Mouse (Mus musculus) liver, embryonic 13.5 days (tissue): ENCODE measurements at regions not wholly inside any gene's neighbourhood (a gene's known extent, or its start where the extent isn't known, plus 50 kb on each side); places are given as distances from the start of the nearest gene placed in this dataset.

ENCODE experiments used
- ATAC-seq: fragments of 200-750 bp; cut with Nextera tagmentation; 2 replicates; pipeline ENCODE4 v1.8.0; 2017; ENCODE audit warnings: low read depth, mild to moderate bottlenecking, moderate number of reproducible peaks, moderate library complexity
- DNase-seq: peaks from one replicate; pipeline ENCODE4 v3.0.0; 2022
- H3K27ac ChIP-seq: fragments of 300-500 bp; sonication (generic); 2 replicates; pipeline ENCODE4 v1.5.1; 2015; ENCODE audit warnings: moderate library complexity, mild to moderate bottlenecking, inconsistent platforms
- H3K27me3 ChIP-seq: fragments of 300-500 bp; sonication (generic); 2 replicates; pipeline ENCODE4 v1.6.1; 2015; ENCODE audit warnings: mild to moderate bottlenecking, inconsistent platforms
- H3K36me3 ChIP-seq: fragments of 300-500 bp; sonication (generic); 2 replicates; pipeline ENCODE4 v1.6.1; 2015; ENCODE audit warnings: mild to moderate bottlenecking, inconsistent platforms
- H3K4me1 ChIP-seq: fragments of 300-500 bp; sonication (generic); replicated peaks from 2 replicates; pipeline ENCODE4 v1.6.1; 2015; ENCODE audit warnings: inconsistent platforms
- H3K4me2 ChIP-seq: fragments of 300-500 bp; sonication (generic); 2 replicates; pipeline ENCODE4 v1.6.1; 2015; ENCODE audit warnings: inconsistent platforms, mild to moderate bottlenecking, moderate library complexity
- H3K4me3 ChIP-seq: fragments of 300-500 bp; sonication (generic); replicated peaks from 2 replicates; pipeline ENCODE4 v1.5.1; 2015; ENCODE audit warnings: mild to moderate bottlenecking, inconsistent platforms
- H3K9ac ChIP-seq: fragments of 300-500 bp; sonication (generic); 2 replicates; pipeline ENCODE4 v1.6.1; 2015; ENCODE audit warnings: mild to moderate bottlenecking, inconsistent platforms
- H3K9me3 ChIP-seq: fragments of 300-500 bp; sonication (generic); replicated peaks from 2 replicates; pipeline ENCODE4 v1.6.1; 2016; ENCODE audit warnings: inconsistent platforms
- WGBS: fragments of 180-500 bp; shearing (Covaris S2); methylation state at CpG from one replicate; pipeline ENCODE4 v1.1.7; 2015; ENCODE audit not compliant: insufficient replicate concordance; 5-methylcytosine and 5-hydroxymethylcytosine counted together

DNA sequence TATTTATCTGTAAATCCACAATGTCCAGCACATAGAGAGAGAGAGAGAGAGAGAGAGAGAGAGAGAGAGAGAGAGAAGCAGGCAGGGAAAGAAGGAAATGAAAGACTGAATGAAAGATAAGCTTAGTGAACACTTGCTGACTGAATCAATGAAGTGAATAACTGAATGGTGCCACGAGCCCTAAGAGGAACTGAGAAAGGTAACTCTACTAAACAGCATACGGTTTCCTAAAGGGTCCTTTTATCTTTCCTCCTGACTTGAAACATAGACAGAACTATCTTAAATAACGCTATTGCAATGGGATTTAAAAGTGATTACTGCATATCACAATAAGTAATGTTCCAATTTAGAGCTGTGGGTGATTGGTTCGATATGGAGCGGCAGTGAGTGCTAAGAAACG lies 121.0 kb downstream of the Rbm26 start:
- Histone ChIP-seq H3K9me3 (no peaks in the 10 kb centered on the region), H3K9ac (no peak overlapping the region), H3K4me3 (no peak overlapping the region), H3K27me3 (no peaks in the 10 kb centered on the region), H3K27ac (no peak overlapping the region), H3K4me1 (no peaks in the 10 kb centered on the region), H3K4me2 (no peak overlapping the region), H3K36me3 (no peaks in the 10 kb centered on the region)
- ATAC-seq: no peak
- 58% methylated on average over 6 of the region's 6 CpGs for WGBS
- no peak for DNase-seq

DNA sequence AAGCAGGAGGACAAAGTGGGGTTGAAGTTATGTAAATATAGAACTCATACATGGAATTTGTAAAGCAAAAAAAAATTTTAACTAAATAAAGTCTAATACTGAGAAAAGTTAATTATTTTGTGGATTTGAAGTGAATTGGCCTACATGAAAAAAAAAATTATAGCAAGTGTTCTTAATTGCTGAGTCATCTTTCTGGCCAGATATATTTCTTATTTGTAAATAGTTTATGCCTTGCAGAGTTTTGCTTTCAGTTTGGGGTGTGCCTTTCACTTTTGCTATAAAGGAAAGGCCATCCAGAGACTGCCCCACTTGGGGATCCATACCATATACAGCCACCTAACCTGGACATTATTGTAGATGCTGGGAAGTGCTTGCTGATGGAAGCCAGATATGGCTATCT lies 138.3 kb downstream of the Rbm26 start:
- H3K36me3 ChIP-seq: no peaks in the 10 kb centered on the region
- H3K27me3 ChIP-seq: no peaks in the 10 kb centered on the region

DNA sequence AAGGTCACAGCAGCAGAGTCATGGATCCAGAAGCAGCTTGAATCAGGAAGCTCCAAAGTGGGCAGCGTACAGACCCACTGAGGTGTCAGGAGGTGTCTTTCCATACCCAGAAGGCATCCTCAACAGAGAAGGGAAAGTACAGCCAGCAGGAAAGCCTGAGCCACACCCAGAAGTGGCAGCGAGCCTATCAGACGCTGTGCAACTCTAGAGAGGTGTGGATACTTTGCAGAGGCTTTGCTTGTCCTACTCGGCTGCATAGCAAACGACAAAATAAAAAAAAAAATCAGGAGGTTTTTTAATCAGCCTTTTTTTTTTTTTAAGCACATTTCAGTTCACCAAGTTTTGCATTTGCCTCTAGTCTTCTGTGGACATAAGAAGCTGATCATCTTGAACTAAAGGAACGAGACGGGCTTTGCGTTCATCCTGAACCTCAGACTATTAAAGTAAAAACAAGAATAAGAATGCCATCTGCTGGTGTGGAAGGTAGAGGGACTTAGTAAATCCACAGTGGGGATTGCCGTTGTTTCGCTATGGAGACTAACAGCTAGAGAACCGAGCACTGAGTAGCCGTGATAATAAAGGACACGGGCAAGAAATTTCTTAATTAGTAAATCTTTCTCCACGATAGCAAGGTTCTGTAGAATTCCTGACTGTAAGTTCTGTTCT lies 142.3 kb downstream of the Rbm26 start:
- no peak overlapping the region for H3K27ac ChIP-seq
- H3K9me3 ChIP-seq: no peaks in the 10 kb centered on the region
- no peak overlapping the region for H3K4me3 ChIP-seq
- 42% methylated on average over 14 of the region's 14 CpGs for WGBS
- no peaks in the 10 kb centered on the region for H3K27me3 ChIP-seq
- no peak for DNase-seq
- H3K36me3 ChIP-seq: no peaks in the 10 kb centered on the region
- H3K4me1 ChIP-seq: no peaks in the 10 kb centered on the region
- H3K9ac ChIP-seq: no peak overlapping the region
- no peak overlapping the region for H3K4me2 ChIP-seq
- no peak for ATAC-seq

More for the DNA sequence above, 138.3 kb downstream of the Rbm26 start:
- H3K9me3 ChIP-seq: no peaks in the 10 kb centered on the region
- no peak for DNase-seq
- H3K4me1 ChIP-seq: no peaks in the 10 kb centered on the region
- H3K4me2 ChIP-seq: no peak overlapping the region
- ATAC-seq: no peak
- no peak overlapping the region for H3K9ac ChIP-seq
- H3K4me3 ChIP-seq: no peak overlapping the region
- no peak overlapping the region for H3K27ac ChIP-seq

DNA sequence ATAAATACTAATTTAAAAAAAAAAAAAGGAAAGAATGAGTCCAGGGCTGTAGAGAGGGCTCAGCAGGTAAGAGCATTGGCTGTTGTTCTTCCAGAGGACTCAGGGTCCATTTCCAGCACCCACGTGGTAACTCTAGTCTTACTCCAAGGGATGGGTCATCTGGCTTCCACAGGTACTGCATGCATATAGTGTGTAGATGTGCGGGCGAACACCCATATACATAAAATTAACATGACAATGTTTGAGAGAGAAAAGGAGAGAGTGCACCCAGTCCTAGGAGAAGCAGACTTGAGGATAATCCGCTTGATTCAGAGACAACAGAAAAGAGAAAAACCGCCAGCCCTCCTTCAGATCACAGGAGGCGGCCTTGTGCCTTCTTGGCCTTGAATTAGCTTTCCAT lies 157.2 kb downstream of the Rbm26 start:
- Histone ChIP-seq H3K4me1 (no peaks in the 10 kb centered on the region), H3K4me2 (no peak overlapping the region), H3K27me3 (no peaks in the 10 kb centered on the region), H3K9ac (no peak overlapping the region), H3K4me3 (no peak overlapping the region), H3K27ac (no peak overlapping the region), H3K36me3 (no peaks in the 10 kb centered on the region), H3K9me3 (no peaks in the 10 kb centered on the region)
- WGBS: 64% methylated on average over 6 of the region's 6 CpGs
- no peak for ATAC-seq
- DNase-seq: no peak

DNA sequence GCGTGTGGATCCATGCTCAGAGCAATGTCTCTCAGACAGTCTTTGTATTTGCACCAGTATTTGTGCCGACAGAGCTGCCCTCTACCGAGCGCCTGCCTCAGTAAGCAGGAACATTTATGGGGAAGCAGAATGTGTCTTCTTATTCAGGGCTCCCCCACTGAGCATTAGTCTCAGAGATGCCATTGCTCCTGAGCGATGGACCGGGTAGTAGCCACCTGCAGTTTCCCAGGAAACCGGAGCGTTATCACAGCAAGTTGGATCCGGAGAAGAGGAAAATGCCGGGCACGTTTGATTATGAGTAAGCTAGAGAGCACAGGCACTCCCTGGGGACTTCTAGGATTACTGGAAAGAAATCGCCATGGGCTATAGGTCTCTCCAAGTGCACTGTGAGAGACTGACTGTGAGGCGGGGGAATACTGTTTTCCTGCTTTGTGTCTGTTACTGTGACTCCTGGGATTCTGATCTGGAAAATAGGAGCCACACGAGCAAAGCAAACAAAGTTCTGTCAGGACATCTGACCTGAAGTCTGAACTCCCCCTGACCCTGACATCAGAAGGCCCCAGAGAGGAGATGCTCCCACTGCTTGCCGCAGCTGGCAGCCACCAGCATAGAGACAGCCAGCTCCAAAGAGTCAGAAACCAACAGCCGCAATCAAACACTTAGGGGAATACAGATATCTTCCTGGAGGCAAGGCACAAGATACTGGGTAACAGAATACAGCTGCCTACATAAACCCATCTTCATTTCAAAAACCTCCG lies 160.9 kb downstream of the Rbm26 start:
- DNase-seq (no peak), ATAC-seq (no peak)
- H3K9me3 ChIP-seq: no peaks in the 10 kb centered on the region
- no peak overlapping the region for H3K27ac ChIP-seq
- H3K4me3 ChIP-seq: no peak overlapping the region
- H3K4me2 ChIP-seq: no peak overlapping the region
- no peaks in the 10 kb centered on the region for H3K4me1 ChIP-seq
- H3K9ac ChIP-seq: no peak overlapping the region
- no peaks in the 10 kb centered on the region for H3K27me3 ChIP-seq
- 70% methylated on average over 17 of the region's 17 CpGs for WGBS
- no peaks in the 10 kb centered on the region for H3K36me3 ChIP-seq

DNA sequence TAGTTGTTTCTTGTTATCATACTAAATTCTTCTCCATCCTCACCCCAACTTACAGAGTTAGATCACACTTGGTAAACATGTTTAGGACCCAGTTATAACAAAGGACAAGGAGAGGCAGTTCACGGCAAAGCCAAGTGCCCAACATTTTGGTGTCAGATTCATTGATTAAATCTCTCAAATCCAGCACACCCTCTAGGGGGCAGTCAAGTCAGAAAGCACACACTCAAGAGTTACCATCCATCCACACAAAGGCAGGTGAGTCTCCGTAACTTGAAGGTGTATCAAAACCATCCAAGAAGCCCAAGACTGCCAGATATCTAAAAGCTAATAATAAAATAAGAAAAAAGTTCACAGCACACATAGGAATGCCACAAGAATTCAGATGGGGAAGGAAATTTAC lies 161.8 kb downstream of the Rbm26 start:
- 66% methylated on average over 2 of the region's 2 CpGs for WGBS
- Histone ChIP-seq H3K27me3 (no peaks in the 10 kb centered on the region), H3K9ac (no peak overlapping the region), H3K4me3 (no peak overlapping the region), H3K36me3 (no peaks in the 10 kb centered on the region), H3K4me1 (no peaks in the 10 kb centered on the region), H3K9me3 (no peaks in the 10 kb centered on the region), H3K27ac (no peak overlapping the region), H3K4me2 (no peak overlapping the region)
- ATAC-seq (no peak), DNase-seq (no peak)

DNA sequence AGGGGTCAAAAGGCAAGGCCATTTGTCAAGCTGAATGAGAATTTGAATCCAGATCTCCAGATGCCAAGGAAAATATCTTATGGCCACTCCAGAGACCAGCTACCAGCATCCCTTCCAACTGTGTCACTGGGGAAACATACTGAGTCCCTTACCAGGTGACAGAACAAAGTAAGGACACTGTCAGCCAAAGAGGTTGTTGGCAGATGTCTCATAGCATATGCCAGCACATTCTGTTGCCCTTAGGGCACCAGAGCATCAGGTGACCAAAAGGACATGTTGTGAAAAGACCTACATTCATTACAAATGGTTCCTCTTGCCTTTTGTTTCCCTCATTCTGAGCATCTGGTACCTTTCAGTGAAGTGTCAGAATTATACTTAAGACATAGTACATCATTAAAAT lies 166.4 kb downstream of the Rbm26 start:
- no peaks in the 10 kb centered on the region for H3K9me3 ChIP-seq
- no peak overlapping the region for H3K27ac ChIP-seq
- no peak overlapping the region for H3K4me3 ChIP-seq
- DNase-seq: no peak
- H3K9ac ChIP-seq: no peak overlapping the region
- no peaks in the 10 kb centered on the region for H3K36me3 ChIP-seq
- no peaks in the 10 kb centered on the region for H3K4me1 ChIP-seq
- ATAC-seq: no peak
- no peaks in the 10 kb centered on the region for H3K27me3 ChIP-seq
- H3K4me2 ChIP-seq: no peak overlapping the region

DNA sequence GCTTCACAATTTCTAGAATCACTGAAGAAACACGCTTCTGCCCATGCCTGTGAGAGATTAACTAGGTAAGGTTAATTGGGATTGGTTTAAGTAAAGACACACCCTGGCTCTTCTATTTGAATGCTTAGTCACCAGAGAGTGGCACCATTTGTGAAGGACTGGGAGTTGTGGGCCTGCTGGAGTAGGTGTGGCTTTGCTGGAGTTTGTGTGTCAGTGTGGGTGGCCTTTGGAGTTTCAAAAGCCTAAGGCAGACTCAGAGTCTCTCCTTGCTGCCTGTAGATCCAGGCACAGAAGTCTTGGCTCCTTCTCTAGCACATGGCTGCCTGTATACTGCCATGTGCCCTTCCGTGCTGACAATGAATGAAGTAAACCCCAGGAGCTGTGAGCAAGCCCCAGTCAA lies 168.8 kb downstream of the Rbm26 start:
- no peak for ATAC-seq
- no peak overlapping the region for H3K4me3 ChIP-seq
- H3K27ac ChIP-seq: no peak overlapping the region
- H3K4me2 ChIP-seq: no peak overlapping the region
- no peak for DNase-seq
- no peaks in the 10 kb centered on the region for H3K27me3 ChIP-seq
- 62% methylated on average over 2 of the region's 2 CpGs for WGBS
- no peaks in the 10 kb centered on the region for H3K4me1 ChIP-seq
- no peaks in the 10 kb centered on the region for H3K36me3 ChIP-seq
- H3K9ac ChIP-seq: no peak overlapping the region
- H3K9me3 ChIP-seq: no peaks in the 10 kb centered on the region

DNA sequence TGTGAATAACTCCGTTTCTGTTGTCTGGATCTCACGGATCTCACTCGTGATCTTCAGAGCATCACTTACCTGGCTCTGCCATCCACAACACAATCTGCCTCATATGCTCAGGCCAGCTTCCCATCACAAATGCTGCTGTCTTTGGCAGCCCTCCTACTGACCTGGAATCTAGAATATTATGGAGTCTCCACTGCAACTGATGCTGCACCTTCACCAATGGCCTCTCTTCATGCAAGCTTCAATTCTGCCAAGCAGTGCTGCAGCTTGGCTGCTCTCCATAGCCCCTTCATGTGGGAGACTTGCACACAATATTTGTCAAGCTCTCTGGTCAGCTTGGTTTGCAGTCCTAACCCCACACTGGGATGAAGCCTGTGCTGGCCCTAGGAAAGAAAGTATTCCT lies 183.1 kb downstream of the Rbm26 start:
- ATAC-seq (no peak), DNase-seq (no peak)
- Histone ChIP-seq H3K4me3 (no peak overlapping the region), H3K4me1 (no peaks in the 10 kb centered on the region), H3K27me3 (no peaks in the 10 kb centered on the region), H3K27ac (no peak overlapping the region), H3K36me3 (no peaks in the 10 kb centered on the region), H3K9me3 (no peaks in the 10 kb centered on the region), H3K4me2 (no peak overlapping the region), H3K9ac (no peak overlapping the region)
- WGBS: 67% methylated on average over 3 of the region's 3 CpGs

DNA sequence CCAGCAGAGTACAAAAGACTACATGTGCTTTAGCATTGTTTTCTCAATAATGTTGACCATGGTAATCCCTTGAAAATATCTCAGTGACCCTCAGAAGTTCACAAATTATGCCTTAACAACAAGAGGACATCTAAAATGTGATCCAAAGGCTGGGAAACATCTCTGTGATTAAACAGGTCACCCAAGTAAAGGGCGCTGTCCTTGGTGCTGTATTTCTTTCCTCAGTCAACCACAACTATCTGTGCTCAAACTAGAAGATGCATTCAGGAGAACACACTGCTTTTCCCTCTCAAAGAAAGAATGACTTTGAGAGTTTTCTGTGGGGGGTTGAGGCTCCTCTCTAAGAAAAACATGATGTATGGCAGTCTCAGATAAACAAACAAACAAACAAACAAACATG lies 211.1 kb downstream of the Rbm26 start:
- ATAC-seq (no peak), DNase-seq (no peak)
- H3K36me3 ChIP-seq: no peaks in the 10 kb centered on the region
- H3K27ac ChIP-seq: no peak overlapping the region
- H3K9me3 ChIP-seq: no peaks in the 10 kb centered on the region
- H3K27me3 ChIP-seq: no peaks in the 10 kb centered on the region
- H3K4me1 ChIP-seq: no peaks in the 10 kb centered on the region
- no peak overlapping the region for H3K4me3 ChIP-seq
- WGBS: 29% methylated on average over 1 of the region's 1 CpGs
- no peak overlapping the region for H3K4me2 ChIP-seq
- H3K9ac ChIP-seq: no peak overlapping the region

DNA sequence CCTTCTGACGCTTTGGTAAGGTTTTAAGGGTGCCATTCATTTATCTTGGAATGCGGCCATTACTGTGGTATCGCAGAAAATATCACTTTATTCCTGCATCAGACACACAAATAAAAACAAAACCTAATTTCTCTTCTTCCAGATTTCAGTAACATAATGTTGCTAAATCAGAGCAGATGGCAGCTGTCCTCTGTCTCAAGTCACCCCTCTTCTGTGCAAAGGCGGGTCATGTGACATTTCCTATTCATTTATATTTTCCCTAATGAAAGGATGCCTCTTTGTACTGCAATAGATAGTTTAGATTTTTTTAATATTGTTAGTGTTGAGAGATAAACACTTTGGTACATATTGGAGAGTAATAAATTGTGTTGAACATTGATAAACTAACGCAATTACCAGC lies 233.7 kb downstream of the Rbm26 start:
- Histone ChIP-seq H3K9me3 (no peaks in the 10 kb centered on the region), H3K9ac (no peak overlapping the region), H3K27me3 (no peaks in the 10 kb centered on the region), H3K4me3 (no peak overlapping the region), H3K27ac (no peak overlapping the region), H3K4me1 (no peaks in the 10 kb centered on the region), H3K4me2 (no peak overlapping the region), H3K36me3 (no peaks in the 10 kb centered on the region)
- DNase-seq: no peak
- WGBS: 76% methylated on average over 5 of the region's 5 CpGs
- ATAC-seq: no peak

DNA sequence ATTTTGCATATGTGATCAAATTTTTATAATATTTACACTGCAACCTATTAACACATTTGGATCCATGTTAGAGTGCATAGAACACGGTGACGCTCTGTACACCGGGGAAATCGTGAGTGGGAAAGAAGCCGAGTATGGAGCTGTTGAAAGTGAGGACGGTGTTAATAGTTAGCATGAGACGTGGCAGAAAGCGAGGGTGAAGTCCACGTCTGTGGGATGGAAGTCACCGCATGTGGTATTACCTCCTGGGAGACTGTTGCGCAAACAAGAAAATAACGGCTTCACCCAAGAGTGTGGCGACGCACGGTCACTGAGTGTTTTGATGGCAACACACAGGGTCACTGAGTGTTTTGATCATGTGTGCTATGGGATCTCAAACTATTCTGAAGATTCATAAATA lies 237.2 kb downstream of the Rbm26 start:
- no peaks in the 10 kb centered on the region for H3K27me3 ChIP-seq
- no peaks in the 10 kb centered on the region for H3K4me1 ChIP-seq
- no peak for ATAC-seq
- H3K9me3 ChIP-seq: no peaks in the 10 kb centered on the region
- H3K4me2 ChIP-seq: no peak overlapping the region
- H3K4me3 ChIP-seq: no peak overlapping the region
- no peaks in the 10 kb centered on the region for H3K36me3 ChIP-seq
- no peak overlapping the region for H3K27ac ChIP-seq
- WGBS: 72% methylated on average over 15 of the region's 15 CpGs
- no peak for DNase-seq
- H3K9ac ChIP-seq: no peak overlapping the region
